8 mouse cellular contexts compared by ENCODE assay signal in genomic region chrX:50576824-50577223, GRCm38 (mm10).
DNase-seq lines count a peak whose midpoint lies in the region; ATAC-seq and TF ChIP-seq lines count a peak whose summit lies in the region.

No protein-coding gene starts in this region.

- dilution Hi-C loops in CH12.LX (cut with MboI; ENCODE audit: extremely low pct_ligation_motif_present, extremely low pct_unique_long_range_greater_than_20kb, low sequenced_read_pairs), result no loop called here

- no peak overlapping the region for H3K4me2 ChIP-seq in CH12.LX (ENCODE audit: insufficient read depth, low read depth, poor library complexity, severe bottlenecking)
- H3K4me2 ChIP-seq in embryonic facial prominence, embryonic 11.5 days (ENCODE audit: low read depth, low read length), result no peak overlapping the region; the same call in 1 of the 2 replicates
- H3K4me2 ChIP-seq in limb, embryonic 13.5 days (replicated peaks), result peak overlapping the region; percentile 37
- H3K4me2 ChIP-seq in midbrain, embryonic 14.5 days (ENCODE audit: low read length), result peak overlapping the region; percentile 34

- no peaks in the 10 kb centered on the region for H3K79me2 ChIP-seq in CH12.LX (replicated peaks; ENCODE audit: control insufficient read depth, extremely low read depth, insufficient read depth, poor library complexity, severe bottlenecking)

- 59% methylated on average over 7 of the region's 7 CpGs for WGBS in embryonic facial prominence, embryonic 11.5 days
- 68% methylated on average over 7 of the region's 7 CpGs for WGBS in limb, embryonic 13.5 days
- 59% methylated on average over 7 of the region's 7 CpGs for WGBS in midbrain, embryonic 14.5 days

- no peak; the same call in 1 of the 2 replicates for TF ChIP-seq RAD21 in CH12.LX (IDR thresholded peaks at IDR 0.05; ENCODE audit: low read depth, low read length)

- H3K4me3 ChIP-seq in CH12.LX (replicated peaks in 1 of 3; ENCODE audit: low read depth in 2 of 3, low read length in 2 of 3, poor library complexity in 1 of 3), result no peak overlapping the region
- H3K4me3 ChIP-seq in embryonic facial prominence, embryonic 11.5 days (ENCODE audit: low read depth, low read length), result no peak overlapping the region
- H3K4me3 ChIP-seq in limb, embryonic 13.5 days, result peak overlapping the region; percentile 23; the same call in 1 of the 2 replicates
- no peak overlapping the region for H3K4me3 ChIP-seq in midbrain, embryonic 14.5 days (replicated peaks; ENCODE audit: low read depth, low read length)

- H3K36me3 ChIP-seq in CH12.LX (replicated peaks in 1 of 2; ENCODE audit: control insufficient read depth in 1 of 2, insufficient read depth in 1 of 2, low read length in 1 of 2), result peaks cover 15 to 25% of the 10 kb centered on the region in 2 experiments
- no peaks in the 10 kb centered on the region for H3K36me3 ChIP-seq in embryonic facial prominence, embryonic 11.5 days (replicated peaks; ENCODE audit: control insufficient read depth, insufficient read depth, low read depth, low read length)
- peaks cover 17% of the 10 kb centered on the region for H3K36me3 ChIP-seq in limb, embryonic 13.5 days
- H3K36me3 ChIP-seq in midbrain, embryonic 14.5 days (ENCODE audit: control insufficient read depth, insufficient read depth, low read length), result no peaks in the 10 kb centered on the region

- TF ChIP-seq EP300 in CH12.LX (IDR thresholded peaks at IDR 0.05; ENCODE audit: low read length), result no peak

- peak; percentile 73 for DNase-seq in cerebellum, adult 8-10 months
- no peak for DNase-seq in cerebellum, adult 9-11 months
- DNase-seq in CH12.LX (ENCODE audit: extremely low read depth), result no peak
- peak; percentile 63 for DNase-seq in embryonic facial prominence, embryonic 11.5 days (ENCODE audit: low spot score)
- DNase-seq in heart, postnatal 4 days, result peak; percentile 90
- peak; percentile 75 for DNase-seq in midbrain, embryonic 14.5 days
- no peak for DNase-seq in testis, postnatal 10 days (ENCODE audit: low spot score)

- in situ Hi-C loops in CH12.LX (cut with MboI; ENCODE audit: low pct_ligation_motif_present, low pct_unique_long_range_greater_than_20kb, low sequenced_read_pairs), result no loop called here

- TF ChIP-seq POLR2A in CH12.LX (IDR thresholded peaks at IDR 0.05; ENCODE audit: low read depth, low read length), result no peak

- H3K9ac ChIP-seq in CH12.LX (ENCODE audit: insufficient read depth, low read depth), result no peak overlapping the region
- H3K9ac ChIP-seq in embryonic facial prominence, embryonic 11.5 days (replicated peaks; ENCODE audit: low read length), result no peak overlapping the region
- no peak overlapping the region for H3K9ac ChIP-seq in limb, embryonic 13.5 days
- H3K9ac ChIP-seq in midbrain, embryonic 14.5 days (replicated peaks; ENCODE audit: low read length), result no peak overlapping the region

- no peaks in the 10 kb centered on the region for H3K4me1 ChIP-seq in CH12.LX (ENCODE audit: control insufficient read depth in 1 of 2, insufficient read depth in 2 of 2)
- no peaks in the 10 kb centered on the region for H3K4me1 ChIP-seq in embryonic facial prominence, embryonic 11.5 days (ENCODE audit: control insufficient read depth, insufficient read depth, low read length)
- no peaks in the 10 kb centered on the region for H3K4me1 ChIP-seq in limb, embryonic 13.5 days
- H3K4me1 ChIP-seq in midbrain, embryonic 14.5 days (ENCODE audit: control insufficient read depth, insufficient read depth, low read length), result no peaks in the 10 kb centered on the region

- ATAC-seq in embryonic facial prominence, embryonic 11.5 days (replicated peaks; ENCODE audit: insufficient number of reproducible peaks, low FRiP score, low TSS enrichment, low read depth), result no peak
- no peak for ATAC-seq in limb, embryonic 13.5 days (ENCODE audit: low FRiP score, low read depth)
- ATAC-seq in midbrain, embryonic 14.5 days (ENCODE audit: low FRiP score, low TSS enrichment), result no peak

- no peak for TF ChIP-seq CTCF in CH12.LX (conservative IDR thresholded peaks at IDR 0.05 in 1 of 2, IDR thresholded peaks at IDR 0.05 in 1 of 2; ENCODE audit: low read depth in 2 of 2, low read length in 2 of 2)

- H3K9me3 ChIP-seq in CH12.LX (replicated peaks; ENCODE audit: low read length), result no peaks in the 10 kb centered on the region
- H3K9me3 ChIP-seq in embryonic facial prominence, embryonic 11.5 days (replicated peaks; ENCODE audit: control insufficient read depth, low read length), result no peaks in the 10 kb centered on the region
- H3K9me3 ChIP-seq in limb, embryonic 13.5 days, result no peaks in the 10 kb centered on the region
- no peaks in the 10 kb centered on the region for H3K9me3 ChIP-seq in midbrain, embryonic 14.5 days (ENCODE audit: control insufficient read depth, low read length)

- H3K27ac ChIP-seq in CH12.LX (ENCODE audit: insufficient read depth, low read depth), result no peak overlapping the region
- no peak overlapping the region for H3K27ac ChIP-seq in embryonic facial prominence, embryonic 11.5 days (replicated peaks; ENCODE audit: low read depth, low read length)
- no peak overlapping the region for H3K27ac ChIP-seq in limb, embryonic 13.5 days
- 0 out of 2 replicates have a peak overlapping the region, but pooled peaks have one; percentile 41 for H3K27ac ChIP-seq in midbrain, embryonic 14.5 days (replicated peaks; ENCODE audit: low read depth, low read length)

- H3K27me3 ChIP-seq in CH12.LX (replicated peaks), result no peaks in the 10 kb centered on the region
- no peaks in the 10 kb centered on the region for H3K27me3 ChIP-seq in embryonic facial prominence, embryonic 11.5 days (ENCODE audit: control insufficient read depth, insufficient read depth, low read length)
- H3K27me3 ChIP-seq in limb, embryonic 13.5 days, result no peaks in the 10 kb centered on the region
- H3K27me3 ChIP-seq in midbrain, embryonic 14.5 days (ENCODE audit: control insufficient read depth, insufficient read depth, low read length), result no peaks in the 10 kb centered on the region

TF ChIP-seq in CH12.LX, 34 proteins besides CTCF, POLR2A, EP300 and RAD21:
- TF ChIP-seq ZNF384 (IDR thresholded peaks at IDR 0.05; ENCODE audit: low read depth, low read length) (peak; percentile 88), USF2 (conservative IDR thresholded peaks at IDR 0.05; ENCODE audit: low read depth, low read length) (no peak)

Comparison
In these comparisons a context has a peak if more than half of its experiments do, and no peak if none do; other contexts are left out.
1. DNase-seq: peak in cerebellum, adult 8-10 months (single experiment), embryonic facial prominence, embryonic 11.5 days (single experiment), heart, postnatal 4 days (single experiment) and midbrain, embryonic 14.5 days (single experiment); none in cerebellum, adult 9-11 months (single experiment), CH12.LX (single experiment) and testis, postnatal 10 days (single experiment).
2. H3K4me2 ChIP-seq: peak in limb, embryonic 13.5 days (single experiment) and midbrain, embryonic 14.5 days (single experiment); none in CH12.LX (single experiment) and embryonic facial prominence, embryonic 11.5 days (single experiment).